Mouse (Mus musculus) midbrain, embryonic 14.5 days (tissue): ENCODE data around the gene Eif4a1. TPM values are rescaled to one million over a fixed set of nuclear protein-coding genes. Genes with fewer than 3 reads are reported as not detected.
"Not testable (repeated sequence)": the region's sequence is repeated elsewhere in the genome, so short reads cannot be mapped to it uniquely, and the experiment has no call there.

Source experiments
- ATAC-seq: fragments of 200-750 bp; cut with Nextera tagmentation; 2 replicates; pipeline ENCODE4 v1.8.0; 2017; ENCODE audit warnings: moderate number of reproducible peaks, moderate library complexity; ENCODE audit not compliant: low FRiP score, low TSS enrichment
- DNase-seq: peaks from one replicate; pipeline ENCODE4 v3.0.0-alpha.2; 2015
- H3K27ac ChIP-seq: fragments of 300-500 bp; sonication (generic); replicated peaks from 2 replicates; pipeline ENCODE4 v1.5.1; 2014; ENCODE audit warnings: mild to moderate bottlenecking, low read depth, low read length, moderate library complexity
- H3K27me3 ChIP-seq: fragments of 300-500 bp; sonication (generic); 2 replicates; pipeline ENCODE4 v1.6.1; 2014; ENCODE audit warnings: low read length, control low read depth, mixed read lengths; ENCODE audit not compliant: control insufficient read depth, insufficient read depth
- H3K36me3 ChIP-seq: fragments of 300-500 bp; sonication (generic); 2 replicates; pipeline ENCODE4 v1.6.1; 2014; ENCODE audit warnings: low read length, control low read depth; ENCODE audit not compliant: control insufficient read depth, insufficient read depth
- H3K4me1 ChIP-seq: fragments of 300-500 bp; sonication (generic); 2 replicates; pipeline ENCODE4 v1.6.1; 2014; ENCODE audit warnings: mild to moderate bottlenecking, antibody characterized with exemption, low read length, control low read depth; ENCODE audit not compliant: control insufficient read depth, insufficient read depth
- H3K4me2 ChIP-seq: fragments of 300-500 bp; sonication (generic); 2 replicates; pipeline ENCODE4 v1.6.1; 2014; ENCODE audit warnings: mild to moderate bottlenecking, low read length, moderate library complexity
- H3K4me3 ChIP-seq: fragments of 300-500 bp; sonication (generic); replicated peaks from 2 replicates; pipeline ENCODE4 v1.5.1; 2014; ENCODE audit warnings: low read depth, low read length
- H3K9ac ChIP-seq: fragments of 300-500 bp; sonication (generic); replicated peaks from 2 replicates; pipeline ENCODE4 v1.6.1; 2014; ENCODE audit warnings: mild to moderate bottlenecking, low read length, moderate library complexity
- H3K9me3 ChIP-seq: fragments of 300-500 bp; sonication (generic); 2 replicates; pipeline ENCODE4 v1.6.1; 2016; ENCODE audit warnings: low read length, control low read depth, mixed read lengths; ENCODE audit not compliant: control insufficient read depth
- WGBS: fragments of 180-500 bp; shearing (Covaris S2); extraction: QIAGEN DNeasy Blood & Tissue Kit; methylation state at CpG from one replicate; pipeline ENCODE4 v1.1.7; 2014; 5-methylcytosine and 5-hydroxymethylcytosine counted together
- polyA plus RNA-seq: library from polyadenylated mRNA; unstranded; fragments of >200 nt; fragmentation: Nextera tagmentation; extraction: Ambion mirVana; gene quantifications from 2 replicates; pipeline ENCODE4 v1.2.1, GENCODE M21; 2014

The Eif4a1 gene
- polyA plus RNA-seq, 1 experiment from 2014 or later: 707 TPM

DNA sequence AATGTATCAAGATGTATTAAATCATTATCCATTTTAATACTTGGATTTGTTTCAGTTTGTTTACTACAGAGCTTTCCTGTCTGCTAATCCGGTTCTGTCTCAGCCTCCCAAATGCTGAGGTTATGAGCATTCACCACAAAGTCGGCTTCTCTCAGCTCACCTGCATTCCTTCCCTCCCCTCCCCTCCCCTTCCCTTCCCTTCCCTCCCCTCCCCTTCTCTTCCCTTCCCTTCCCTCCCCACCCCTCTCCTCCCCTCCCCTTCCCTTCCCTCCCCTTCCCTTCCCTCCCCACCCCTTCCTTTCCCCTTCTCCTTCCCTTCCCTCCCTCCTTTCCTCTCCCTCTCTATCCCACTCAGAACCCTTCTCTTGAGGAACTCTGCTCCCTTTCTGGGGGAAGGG is 32.4 kb upstream of the Eif4a1 start:
- H3K27ac ChIP-seq: no peak overlapping the region
- H3K4me3 ChIP-seq: no peak overlapping the region
- no peak for ATAC-seq
- H3K9ac ChIP-seq: no peak overlapping the region
- no peak for DNase-seq
- H3K4me2 ChIP-seq: no peak overlapping the region
- H3K36me3 ChIP-seq: no peaks in the 10 kb centered on the region
- WGBS: 57% methylated on average over 2 of the region's 2 CpGs
- no peaks in the 10 kb centered on the region for H3K4me1 ChIP-seq
- H3K9me3 ChIP-seq: no peaks in the 10 kb centered on the region
- no peaks in the 10 kb centered on the region for H3K27me3 ChIP-seq

DNA sequence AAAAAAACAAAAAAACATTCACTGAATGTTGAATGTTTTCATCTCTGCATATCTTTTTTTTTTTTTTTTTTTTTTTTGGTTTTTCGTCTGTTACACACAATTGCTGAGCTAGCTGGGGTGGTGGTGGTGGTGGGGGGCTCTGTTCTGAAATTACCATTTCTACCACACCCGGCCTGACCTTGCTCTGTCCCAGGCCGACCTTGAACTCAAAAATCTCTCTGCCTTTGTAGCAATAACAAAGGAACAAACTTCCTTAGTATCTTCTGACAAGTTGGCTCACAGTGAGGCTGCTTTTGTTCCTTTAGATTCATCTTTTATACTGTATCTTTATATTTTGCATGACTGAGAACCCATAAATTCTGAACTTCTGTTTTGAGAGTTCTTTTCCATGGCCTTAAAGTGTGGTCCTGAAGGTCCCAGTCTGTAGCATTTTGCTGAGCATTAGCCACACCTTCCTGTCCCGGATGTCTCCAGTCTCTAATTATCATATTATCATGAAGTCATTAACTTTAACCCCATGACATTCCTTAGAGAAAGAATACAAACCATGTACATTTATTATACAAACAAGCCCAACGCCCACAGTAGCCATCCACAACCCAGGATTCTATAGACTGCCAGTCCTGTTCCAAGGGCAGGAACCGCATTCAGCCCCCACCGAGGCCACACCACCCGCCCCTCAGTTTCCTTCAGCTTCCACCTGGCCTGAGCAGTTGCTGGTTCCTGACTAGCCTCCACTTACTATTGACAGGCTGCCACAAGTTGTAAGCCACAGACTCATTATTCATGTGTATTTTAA is 31.8 kb upstream of the Eif4a1 start:
- Histone ChIP-seq H3K4me1 (no peaks in the 10 kb centered on the region), H3K27me3 (no peaks in the 10 kb centered on the region), H3K9me3 (no peaks in the 10 kb centered on the region), H3K9ac (no peak overlapping the region), H3K4me3 (no peak overlapping the region), H3K36me3 (no peaks in the 10 kb centered on the region), H3K4me2 (no peak overlapping the region), H3K27ac (no peak overlapping the region)
- ATAC-seq (no peak), DNase-seq (no peak)
- WGBS: 74% methylated on average over 8 of the region's 8 CpGs

DNA sequence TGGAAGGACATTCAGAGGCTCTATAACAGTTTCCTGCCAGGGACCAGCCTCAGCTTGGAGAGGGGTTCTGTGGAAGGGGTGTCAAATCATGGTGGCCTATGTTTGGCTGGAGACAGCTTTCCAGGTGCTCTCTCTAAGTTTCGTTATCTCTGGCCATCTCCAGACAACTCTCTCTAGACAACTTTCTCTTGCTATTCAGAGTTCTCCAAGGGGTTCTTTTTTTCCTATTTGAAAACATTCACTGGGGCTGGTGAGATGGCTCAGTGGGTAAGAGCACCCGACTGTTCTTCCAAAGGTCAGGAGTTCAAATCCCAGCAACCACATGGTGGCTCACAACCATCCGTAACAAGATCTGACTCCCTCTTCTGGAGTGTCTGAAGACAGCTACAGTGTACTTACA is 31.2 kb upstream of the Eif4a1 start:
- not testable (repeated sequence) for H3K36me3 ChIP-seq, ATAC-seq, H3K4me2 ChIP-seq, H3K27me3 ChIP-seq, H3K4me3 ChIP-seq, H3K9ac ChIP-seq, H3K4me1 ChIP-seq, DNase-seq, H3K27ac ChIP-seq, H3K9me3 ChIP-seq
- WGBS: 85% methylated on average over 2 of the region's 3 CpGs

DNA sequence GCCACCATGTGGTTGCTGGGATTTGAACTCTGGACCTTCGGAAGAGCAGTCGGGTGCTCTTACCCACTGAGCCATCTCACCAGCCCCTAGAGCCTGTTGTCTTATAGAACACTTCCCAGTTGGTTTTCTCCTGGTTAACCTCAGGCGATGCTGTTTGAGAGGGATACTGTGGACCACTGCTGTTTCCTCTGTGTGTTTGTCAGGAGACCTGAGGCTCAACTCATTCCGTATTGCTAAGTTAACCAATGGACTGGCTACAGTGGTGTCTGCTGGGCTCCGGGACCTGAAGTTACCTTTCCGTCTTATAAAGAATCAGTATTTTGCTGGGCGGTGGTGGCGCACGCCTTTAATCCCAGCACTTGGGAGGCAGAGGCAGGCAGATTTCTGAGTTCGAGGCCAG is 30.7 kb upstream of the Eif4a1 start:
- DNase-seq, H3K4me1 ChIP-seq, ATAC-seq, H3K27me3 ChIP-seq, H3K9me3 ChIP-seq, H3K36me3 ChIP-seq, H3K4me2 ChIP-seq, H3K9ac ChIP-seq, H3K27ac ChIP-seq, H3K4me3 ChIP-seq: not testable (repeated sequence)
- WGBS: 91% methylated on average over 10 of the region's 10 CpGs

DNA sequence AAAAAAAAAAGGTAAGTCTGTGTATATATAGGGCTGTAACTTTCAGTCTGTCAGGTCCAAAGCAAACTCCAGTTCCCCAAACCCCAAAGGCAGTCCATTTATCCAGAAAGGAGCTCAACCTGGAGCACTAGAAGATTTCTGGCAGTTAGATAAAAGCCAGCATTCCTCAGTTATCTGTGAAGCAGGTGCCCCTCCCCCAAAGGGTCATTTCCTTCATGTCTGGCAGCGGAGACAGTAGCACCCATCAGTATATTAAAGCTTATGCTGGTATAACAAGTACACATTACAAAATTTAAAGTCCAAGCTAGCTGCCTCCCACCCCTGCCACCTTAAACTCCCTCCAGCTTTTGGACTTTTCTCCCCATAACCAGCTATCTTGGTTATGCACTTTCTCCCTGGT is 27.4 kb upstream of the Eif4a1 start:
- H3K27me3 ChIP-seq: no peaks in the 10 kb centered on the region
- H3K4me2 ChIP-seq: no peak overlapping the region
- WGBS: 86% methylated on average over 1 of the region's 1 CpGs
- 0 out of 2 replicates have a peak overlapping the region, but pooled peaks have one; percentile 27 for H3K9ac ChIP-seq
- DNase-seq (no peak), ATAC-seq (no peak)
- no peak overlapping the region for H3K27ac ChIP-seq
- peaks cover 8% of the 10 kb centered on the region for H3K4me1 ChIP-seq
- no peaks in the 10 kb centered on the region; the same call in 1 of the 2 replicates for H3K9me3 ChIP-seq
- no peaks in the 10 kb centered on the region for H3K36me3 ChIP-seq
- H3K4me3 ChIP-seq: no peak overlapping the region

DNA sequence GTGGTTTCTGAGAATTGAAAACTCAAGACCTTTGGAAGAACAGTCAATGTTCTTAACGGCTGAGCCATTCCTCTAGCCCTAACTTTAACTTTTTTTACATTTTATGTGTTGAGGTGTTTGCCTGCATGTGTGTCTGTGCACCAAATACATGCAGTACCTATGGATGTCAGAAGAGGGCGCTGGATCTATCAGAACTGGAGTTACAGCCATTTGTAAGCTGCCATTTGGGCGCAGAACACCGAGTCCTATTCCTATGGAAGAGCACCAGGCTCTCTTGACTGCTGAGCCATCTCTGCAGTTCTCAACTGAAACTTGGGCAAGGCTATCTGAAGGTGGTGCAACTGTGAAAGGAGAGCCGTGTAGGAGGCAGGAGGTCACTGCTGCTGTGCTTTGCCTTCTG is 26.4 kb upstream of the Eif4a1 start:
- WGBS: 75% methylated on average over 5 of the region's 5 CpGs
- H3K27me3 ChIP-seq: no peaks in the 10 kb centered on the region
- no peak overlapping the region for H3K9ac ChIP-seq
- peaks cover 8% of the 10 kb centered on the region for H3K4me1 ChIP-seq
- H3K36me3 ChIP-seq: no peaks in the 10 kb centered on the region
- no peak overlapping the region for H3K4me2 ChIP-seq
- ATAC-seq (no peak), DNase-seq (no peak)
- no peaks in the 10 kb centered on the region; the same call in 1 of the 2 replicates for H3K9me3 ChIP-seq
- H3K27ac ChIP-seq: no peak overlapping the region
- H3K4me3 ChIP-seq: no peak overlapping the region

DNA sequence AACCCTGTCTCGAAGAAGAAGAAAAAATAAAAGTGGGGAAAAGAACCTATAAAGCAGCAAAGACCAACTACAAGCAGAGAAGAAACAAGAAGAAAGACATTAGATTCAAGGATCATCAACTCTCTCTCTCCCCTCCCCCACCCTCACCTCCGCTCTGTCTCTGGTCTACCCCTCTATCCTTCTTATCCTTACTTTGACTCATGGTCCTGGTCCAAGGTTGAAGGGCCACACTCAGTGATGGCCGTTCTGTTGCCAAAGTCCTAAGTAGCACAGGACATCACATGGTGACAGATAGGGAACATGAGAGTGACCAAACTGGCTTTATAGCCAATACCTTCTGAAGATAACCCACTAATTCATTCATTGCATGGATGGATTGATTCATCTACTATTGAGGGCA is 25.2 kb upstream of the Eif4a1 start:
- ATAC-seq: no peak
- H3K27me3 ChIP-seq: no peaks in the 10 kb centered on the region
- no peak overlapping the region for H3K9ac ChIP-seq
- H3K4me2 ChIP-seq: no peak overlapping the region
- H3K9me3 ChIP-seq: no peaks in the 10 kb centered on the region; the same call in 1 of the 2 replicates
- peaks cover 8% of the 10 kb centered on the region for H3K4me1 ChIP-seq
- 92% methylated on average over 3 of the region's 3 CpGs for WGBS
- no peak for DNase-seq
- no peak overlapping the region for H3K27ac ChIP-seq
- no peak overlapping the region for H3K4me3 ChIP-seq
- H3K36me3 ChIP-seq: no peaks in the 10 kb centered on the region

DNA sequence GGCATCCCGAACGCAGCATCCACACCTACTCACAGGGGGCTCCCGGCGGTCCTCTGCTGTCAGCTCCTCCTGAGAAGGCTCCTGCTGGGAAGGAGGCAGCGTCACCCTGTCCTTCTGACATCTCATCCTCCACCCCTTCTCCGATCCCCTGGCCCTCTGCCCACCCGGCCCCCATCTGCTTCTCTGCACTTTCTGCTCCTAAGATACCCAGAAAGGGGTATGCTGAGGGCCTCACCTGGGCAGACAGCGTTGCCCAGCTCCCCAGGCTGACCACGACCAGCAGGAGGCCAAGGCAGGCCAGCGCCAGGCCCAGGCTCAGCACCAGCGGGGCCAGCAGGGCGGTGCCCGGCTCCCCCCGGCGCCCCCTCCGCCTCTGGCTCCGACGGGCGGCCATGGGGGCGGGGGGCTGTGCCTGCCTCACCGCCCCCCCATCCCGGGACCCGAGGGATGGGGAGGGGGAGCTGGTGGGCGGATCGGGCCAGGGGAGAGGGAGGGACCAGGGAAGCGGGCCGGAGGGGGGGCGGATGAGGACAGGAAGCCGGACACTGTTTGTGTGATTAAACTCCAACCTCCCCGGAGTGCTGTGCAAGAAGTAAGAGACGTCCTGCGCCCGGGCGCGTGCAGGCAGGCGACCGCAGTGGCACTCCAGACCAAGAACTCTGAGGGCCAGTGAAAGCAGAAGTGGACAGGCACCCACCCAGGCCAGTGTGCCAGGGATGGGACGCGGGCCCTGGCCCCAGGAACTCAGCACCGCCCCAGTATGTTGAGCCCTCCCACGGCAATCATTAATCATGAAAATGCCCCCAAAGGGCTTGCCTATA is 23.3 kb upstream of the Eif4a1 start, which contains the start of the genes Tnfsf12 and Tnfsfm13:
TSS of gene Tnfsf12 (minus strand) at position 489 of the 821 bp plus-strand sequence.
TSS of gene Tnfsfm13 (minus strand) at position 738 of the 821 bp plus-strand sequence.
- Histone ChIP-seq H3K27me3 (no peaks in the 10 kb centered on the region), H3K36me3 (no peaks in the 10 kb centered on the region), H3K4me1 (peaks cover 8% of the 10 kb centered on the region), H3K4me3 (peak within 1 kb of the TSS; percentile 41), H3K4me2 (peak within 1 kb of the TSS; percentile 84), H3K9ac (peak within 1 kb of the TSS; percentile 69), H3K27ac (no peak within 1 kb of the TSS; the same call in 1 of the 2 replicates), H3K9me3 (no peaks in the 10 kb centered on the region; the same call in 1 of the 2 replicates)
- ATAC-seq: no peak
- peak; percentile 43 for DNase-seq
- 2% methylated on average over 41 of the region's 41 CpGs for WGBS
